Mouse (Mus musculus) embryonic facial prominence, embryonic 15.5 days (tissue): ENCODE data around the gene Acsm2. TPM values are rescaled to one million over a fixed set of nuclear protein-coding genes. Genes with fewer than 3 reads are reported as not detected.

ENCODE experiments used
- ATAC-seq: fragments of 200-750 bp; cut with Nextera tagmentation; 2 replicates; pipeline ENCODE4 v1.8.0; 2017; ENCODE audit warnings: low read depth, moderate TSS enrichment; ENCODE audit not compliant: insufficient number of reproducible peaks, low FRiP score, low TSS enrichment
- H3K27ac ChIP-seq: fragments of 300-500 bp; sonication (generic); replicated peaks from 2 replicates; pipeline ENCODE4 v1.5.1; 2015; ENCODE audit warnings: mild to moderate bottlenecking, inconsistent platforms
- H3K27me3 ChIP-seq: fragments of 300-500 bp; sonication (generic); 2 replicates; pipeline ENCODE4 v1.6.1; 2015; ENCODE audit warnings: inconsistent platforms
- H3K36me3 ChIP-seq: fragments of 300-500 bp; sonication (generic); 2 replicates; pipeline ENCODE4 v1.6.1; 2015; ENCODE audit warnings: mild to moderate bottlenecking, inconsistent platforms
- H3K4me1 ChIP-seq: fragments of 300-500 bp; sonication (generic); 2 replicates; pipeline ENCODE4 v1.6.1; 2015; ENCODE audit warnings: inconsistent platforms
- H3K4me2 ChIP-seq: fragments of 300-500 bp; sonication (generic); replicated peaks from 2 replicates; pipeline ENCODE4 v1.6.1; 2015; ENCODE audit warnings: mild to moderate bottlenecking, inconsistent platforms
- H3K4me3 ChIP-seq: fragments of 300-500 bp; sonication (generic); replicated peaks from 2 replicates; pipeline ENCODE4 v1.5.1; 2015; ENCODE audit warnings: mild to moderate bottlenecking, inconsistent platforms
- H3K9ac ChIP-seq: fragments of 300-500 bp; sonication (generic); 2 replicates; pipeline ENCODE4 v1.6.1; 2015; ENCODE audit warnings: inconsistent platforms
- H3K9me3 ChIP-seq: fragments of 300-500 bp; sonication (generic); replicated peaks from 2 replicates; pipeline ENCODE4 v1.6.1; 2016; ENCODE audit warnings: inconsistent platforms
- WGBS: fragments of 180-500 bp; shearing (Covaris S2); methylation state at CpG from one replicate; pipeline ENCODE4 v1.1.7; 2015; 5-methylcytosine and 5-hydroxymethylcytosine counted together
- polyA plus RNA-seq: library from polyadenylated mRNA; unstranded; fragments of >200 nt; fragmentation: Nextera tagmentation; extraction: Ambion mirVana; gene quantifications from 2 replicates; pipeline ENCODE4 v1.2.1, GENCODE M21; 2015

The Acsm2 gene
- polyA plus RNA-seq, 1 experiment from 2014 or later: 0.15 TPM

DNA sequence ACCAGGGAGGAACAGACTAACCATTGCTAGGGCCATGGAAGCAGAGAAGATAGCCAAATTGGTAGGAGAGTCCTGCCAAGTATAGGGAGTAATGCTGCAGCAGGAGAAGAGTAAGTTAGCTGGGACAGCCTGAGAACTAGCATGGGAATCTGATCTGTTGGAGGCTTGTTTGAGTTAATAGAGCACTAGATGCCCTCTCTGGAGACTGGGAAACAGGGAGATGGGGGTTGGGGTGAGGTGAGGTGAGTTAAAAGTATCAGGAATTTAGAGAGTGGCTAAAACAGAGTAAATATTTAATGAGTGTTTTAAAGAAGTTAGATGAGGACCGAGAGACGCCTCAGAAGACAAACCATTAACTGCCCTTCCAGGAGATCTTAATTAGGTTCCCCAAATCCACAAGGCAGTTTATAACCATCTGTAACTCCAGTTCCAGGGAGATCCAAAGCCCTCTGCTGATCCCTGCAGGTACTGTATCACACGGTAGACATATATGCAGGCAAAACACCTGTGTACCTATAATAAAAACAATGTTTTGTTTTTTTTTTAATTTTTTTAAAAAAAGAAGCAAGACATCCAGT is 40.5 kb downstream of the Acsm2 start:
- Histone ChIP-seq H3K36me3 (no peaks in the 10 kb centered on the region), H3K4me2 (no peak overlapping the region), H3K4me1 (no peaks in the 10 kb centered on the region), H3K27me3 (no peaks in the 10 kb centered on the region), H3K4me3 (no peak overlapping the region), H3K27ac (no peak overlapping the region), H3K9ac (no peak overlapping the region), H3K9me3 (no peaks in the 10 kb centered on the region)
- ATAC-seq: no peak
- 74% methylated on average over 3 of the region's 3 CpGs for WGBS

DNA sequence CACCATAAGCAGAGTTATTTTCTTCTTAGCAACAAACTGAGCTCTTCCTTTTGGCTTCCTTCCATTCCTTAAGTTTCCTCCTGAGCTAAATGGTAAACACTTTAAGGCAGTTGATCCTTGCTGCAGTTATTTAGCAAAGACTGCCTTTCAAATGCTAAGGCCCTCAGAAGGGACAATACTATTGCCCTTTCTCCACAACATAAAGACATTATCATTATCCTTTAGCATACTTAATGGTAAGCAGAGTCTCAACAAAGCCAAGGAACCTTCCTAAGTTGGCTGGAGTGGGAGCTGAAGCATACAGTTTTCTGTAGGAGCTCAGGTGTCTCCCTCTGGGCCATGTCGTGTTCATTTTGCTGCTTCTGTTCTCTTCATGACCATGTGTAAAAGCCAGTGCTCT is 41.2 kb downstream of the Acsm2 start:
- Histone ChIP-seq H3K4me1 (no peaks in the 10 kb centered on the region), H3K27me3 (no peaks in the 10 kb centered on the region), H3K9me3 (no peaks in the 10 kb centered on the region), H3K4me2 (no peak overlapping the region), H3K36me3 (no peaks in the 10 kb centered on the region), H3K9ac (no peak overlapping the region), H3K4me3 (no peak overlapping the region), H3K27ac (no peak overlapping the region)
- no peak for ATAC-seq
- WGBS: 27% methylated on average over 1 of the region's 1 CpGs

DNA sequence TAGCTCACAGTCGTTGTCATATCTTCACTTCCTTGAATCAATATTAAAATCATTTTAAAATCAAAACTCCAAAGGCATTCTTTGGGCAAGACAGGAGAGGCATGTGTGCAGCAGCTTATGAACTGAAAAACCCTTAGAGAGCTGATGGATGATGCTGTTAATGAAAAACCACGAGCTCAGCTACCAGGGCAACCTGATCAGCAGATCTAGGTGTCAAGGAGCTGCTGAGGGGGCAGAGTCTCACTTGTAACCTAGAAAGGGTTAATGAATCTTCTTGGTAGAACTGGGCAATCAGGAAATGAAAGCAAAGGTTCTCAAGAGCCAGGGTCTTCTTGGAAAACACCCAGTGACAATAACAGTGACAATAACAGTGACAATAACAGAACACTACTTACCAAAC is 42.4 kb downstream of the Acsm2 start:
- Histone ChIP-seq H3K27me3 (no peaks in the 10 kb centered on the region), H3K9ac (no peak overlapping the region), H3K36me3 (no peaks in the 10 kb centered on the region), H3K4me2 (no peak overlapping the region), H3K4me1 (no peaks in the 10 kb centered on the region), H3K9me3 (no peaks in the 10 kb centered on the region), H3K4me3 (no peak overlapping the region), H3K27ac (no peak overlapping the region)
- 52% methylated on average over 2 of the region's 2 CpGs for WGBS
- ATAC-seq: no peak

DNA sequence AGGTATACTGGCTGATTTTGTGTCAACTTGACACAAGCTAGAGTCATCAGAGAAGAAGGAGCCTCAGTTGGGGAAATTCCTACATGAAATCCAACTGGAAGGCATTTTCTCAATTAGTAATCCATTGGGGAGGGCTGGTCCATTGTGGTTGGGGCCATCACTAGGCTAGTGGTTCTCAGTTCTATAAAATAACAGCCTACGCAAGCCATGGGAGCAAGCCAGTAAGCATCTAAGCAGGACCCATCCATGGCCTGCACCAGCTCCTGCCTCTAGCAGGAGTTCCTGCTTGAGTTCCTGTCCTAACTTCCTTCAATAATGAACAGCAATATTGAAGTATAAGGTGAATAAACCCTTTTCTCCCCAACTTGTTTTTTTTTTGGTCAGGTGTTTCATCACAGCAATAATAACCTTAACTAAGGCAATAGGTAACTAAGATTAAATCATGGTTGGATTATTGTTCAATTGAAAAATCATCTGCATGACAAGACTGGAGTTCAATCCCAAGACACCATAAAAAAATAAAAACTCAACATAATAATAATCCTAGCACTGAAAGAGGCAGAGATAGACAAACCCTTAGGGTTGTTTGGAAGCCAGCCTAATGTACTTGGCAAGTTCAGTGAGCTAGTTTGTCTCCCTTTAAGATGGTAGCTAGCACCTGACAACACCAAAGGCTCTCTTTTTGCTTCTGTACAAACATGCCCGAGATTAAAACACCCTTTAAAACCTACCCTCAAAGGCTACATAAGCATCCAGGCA is 47.2 kb downstream of the Acsm2 start:
- Histone ChIP-seq H3K4me1 (no peaks in the 10 kb centered on the region), H3K27ac (no peak overlapping the region), H3K9ac (no peak overlapping the region), H3K9me3 (no peaks in the 10 kb centered on the region), H3K4me3 (no peak overlapping the region), H3K4me2 (no peak overlapping the region), H3K27me3 (no peaks in the 10 kb centered on the region), H3K36me3 (no peaks in the 10 kb centered on the region)
- WGBS: 69% methylated on average over 2 of the region's 2 CpGs
- no peak for ATAC-seq

DNA sequence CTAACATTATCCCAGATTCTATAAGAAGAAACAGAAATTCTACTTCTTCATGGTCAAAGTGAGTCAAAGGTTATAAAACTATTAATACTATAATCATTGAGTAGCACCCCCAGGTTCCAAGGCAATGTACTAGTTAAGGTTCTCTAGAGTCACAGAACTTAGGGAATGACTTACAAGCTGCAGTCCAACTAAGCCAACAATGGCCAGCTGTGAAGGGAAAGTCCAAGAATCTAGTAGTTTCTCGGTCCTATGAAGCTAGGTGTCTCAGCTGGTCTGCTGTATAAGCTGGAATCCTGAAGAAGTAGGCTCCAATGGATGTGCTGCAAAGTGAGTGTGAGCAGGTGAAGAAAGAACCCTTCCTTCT is 47.8 kb downstream of the Acsm2 start:
- Histone ChIP-seq H3K4me1 (no peaks in the 10 kb centered on the region), H3K36me3 (no peaks in the 10 kb centered on the region), H3K27ac (no peak overlapping the region), H3K4me2 (no peak overlapping the region), H3K9me3 (no peaks in the 10 kb centered on the region), H3K9ac (no peak overlapping the region), H3K27me3 (no peaks in the 10 kb centered on the region), H3K4me3 (no peak overlapping the region)
- ATAC-seq: no peak
- 72% methylated on average over 1 of the region's 1 CpGs for WGBS

DNA sequence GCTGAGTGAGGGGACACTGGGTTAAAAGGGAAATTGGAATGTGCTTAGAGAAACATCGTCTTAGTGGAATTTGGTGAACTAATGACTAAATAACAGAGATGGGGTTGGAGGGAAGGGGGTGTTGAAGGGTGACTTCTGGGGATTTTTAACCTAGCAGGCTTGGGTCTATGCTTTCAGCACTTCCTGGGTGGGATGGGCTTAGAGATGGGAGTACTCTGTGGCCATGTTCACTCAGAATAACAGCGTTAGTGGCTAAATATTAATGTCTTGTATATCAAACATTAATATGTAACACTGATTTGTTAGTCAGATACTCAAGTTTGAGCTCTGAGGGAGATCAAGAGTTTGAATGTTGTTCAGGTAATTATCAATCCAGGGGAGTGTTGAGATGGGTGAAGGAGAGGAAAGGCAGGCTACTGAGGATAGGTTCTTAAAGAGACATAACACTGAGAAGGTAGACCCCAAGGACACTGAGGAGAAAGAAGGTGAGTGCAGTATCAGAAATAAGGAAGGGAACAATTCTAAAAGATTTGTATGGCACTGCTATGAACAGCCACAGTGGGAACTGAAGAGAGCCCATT is 50.9 kb downstream of the Acsm2 start:
- no peak for ATAC-seq
- H3K9ac ChIP-seq: no peak overlapping the region
- no peak overlapping the region for H3K27ac ChIP-seq
- no peaks in the 10 kb centered on the region for H3K9me3 ChIP-seq
- no peaks in the 10 kb centered on the region for H3K27me3 ChIP-seq
- H3K36me3 ChIP-seq: no peaks in the 10 kb centered on the region
- no peaks in the 10 kb centered on the region for H3K4me1 ChIP-seq
- no peak overlapping the region for H3K4me3 ChIP-seq
- no peak overlapping the region for H3K4me2 ChIP-seq
- 71% methylated on average over 2 of the region's 2 CpGs for WGBS

DNA sequence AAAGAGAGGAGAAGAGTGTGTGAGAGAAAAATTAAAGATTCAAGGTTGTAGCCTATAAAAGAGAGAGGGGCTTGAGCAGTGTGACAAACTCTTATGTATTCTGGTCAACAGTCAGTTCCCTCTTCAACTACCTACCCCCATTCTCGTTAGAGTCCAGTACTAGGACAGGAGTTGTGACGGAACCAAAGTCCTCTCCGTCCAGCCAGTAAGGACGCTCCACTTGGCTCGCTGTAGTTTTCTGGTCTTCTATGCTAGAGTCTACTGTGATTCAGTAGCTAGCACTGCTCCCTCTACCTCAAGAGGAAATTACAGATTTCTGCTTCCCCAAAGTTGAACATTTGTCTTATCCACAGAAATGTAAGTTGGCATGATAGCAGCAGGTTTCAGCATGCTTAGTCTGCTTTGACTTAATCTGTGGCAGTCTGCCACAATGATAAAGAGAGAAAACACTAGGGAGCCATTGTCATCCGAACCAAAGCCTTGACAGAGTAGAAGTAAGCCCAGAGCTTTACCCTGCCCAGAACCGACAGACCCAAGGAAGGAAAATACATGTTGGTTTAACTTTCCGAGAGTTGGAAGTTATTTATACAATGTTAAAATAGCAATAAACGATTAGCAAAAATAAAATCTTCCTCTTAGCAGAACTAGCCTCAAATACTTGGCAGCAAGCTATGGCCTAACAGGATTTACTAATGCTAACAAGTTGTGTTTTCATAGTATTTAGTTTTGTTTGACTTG is 52.0 kb downstream of the Acsm2 start:
- no peak overlapping the region for H3K9ac ChIP-seq
- no peaks in the 10 kb centered on the region for H3K4me1 ChIP-seq
- no peaks in the 10 kb centered on the region for H3K27me3 ChIP-seq
- no peak overlapping the region for H3K4me3 ChIP-seq
- WGBS: 68% methylated on average over 9 of the region's 9 CpGs
- ATAC-seq: no peak
- no peaks in the 10 kb centered on the region for H3K9me3 ChIP-seq
- H3K27ac ChIP-seq: no peak overlapping the region
- no peak overlapping the region for H3K4me2 ChIP-seq
- H3K36me3 ChIP-seq: no peaks in the 10 kb centered on the region

DNA sequence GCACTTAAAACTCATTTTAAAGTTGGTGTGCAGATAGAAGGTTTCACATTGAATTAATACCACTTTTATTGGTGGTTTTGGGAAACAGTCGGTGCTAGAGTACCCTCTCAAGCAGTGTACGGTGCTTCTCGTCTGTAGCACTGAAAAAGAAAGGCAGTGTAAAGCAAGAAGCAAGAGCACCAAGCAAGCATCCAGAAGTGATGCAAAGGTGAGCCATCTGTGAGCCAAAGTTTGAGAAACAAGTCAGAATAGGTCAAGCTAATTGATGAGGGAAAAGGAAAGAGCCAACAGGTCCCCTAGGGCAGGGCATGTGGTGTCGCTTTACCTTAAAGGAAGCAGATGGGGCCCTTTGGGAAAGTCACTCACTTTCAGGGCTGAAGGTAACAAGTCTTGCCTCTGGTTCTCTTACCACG is 52.5 kb downstream of the Acsm2 start, which contains the start of gene Acsm1:
Acsm1 (plus strand) TSS at position 363 of the 413 bp plus-strand sequence.
- Histone ChIP-seq H3K9ac (no peak within 1 kb of the TSS), H3K27ac (no peak within 1 kb of the TSS), H3K4me2 (no peak within 1 kb of the TSS), H3K27me3 (no peaks in the 10 kb centered on the region), H3K4me1 (no peaks in the 10 kb centered on the region), H3K36me3 (no peaks in the 10 kb centered on the region), H3K9me3 (no peaks in the 10 kb centered on the region), H3K4me3 (no peak within 1 kb of the TSS)
- ATAC-seq: no peak
- 71% methylated on average over 5 of the region's 5 CpGs for WGBS

DNA sequence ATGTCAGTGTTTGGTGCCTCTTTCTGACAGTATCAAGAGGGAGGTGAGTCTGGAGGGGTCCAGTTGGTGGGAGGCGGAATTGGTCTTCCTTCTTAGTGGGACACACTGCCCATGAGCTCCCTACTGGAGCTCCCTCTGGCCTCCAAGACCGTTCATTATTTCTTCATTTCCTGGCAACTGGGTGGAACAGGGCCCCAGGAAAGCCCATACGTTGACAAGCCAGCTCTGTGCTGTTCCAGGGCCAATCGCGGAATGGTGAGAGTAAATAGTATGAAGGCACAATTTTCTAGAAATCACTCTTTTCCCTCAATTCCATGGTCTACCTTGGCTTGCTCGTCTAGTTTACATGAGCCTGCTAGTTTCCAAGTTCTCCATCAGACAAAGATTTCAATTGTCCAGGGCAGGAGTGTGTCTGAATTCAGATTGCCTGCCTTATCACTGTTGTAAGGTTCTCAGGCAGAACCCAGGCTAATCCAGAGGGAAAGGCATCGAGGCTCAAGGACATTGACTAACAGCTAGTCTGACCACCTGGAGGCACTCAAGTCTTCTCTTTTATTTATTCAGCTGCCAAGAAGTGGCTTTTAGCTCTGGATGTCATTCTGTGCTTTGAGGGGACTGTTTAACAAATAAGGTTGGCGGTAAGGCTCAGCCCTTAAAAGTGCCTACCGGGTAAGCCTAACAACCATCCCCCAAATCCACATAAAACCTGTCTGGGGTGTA is 53.8 kb downstream of the Acsm2 start:
- Histone ChIP-seq H3K27ac (no peak overlapping the region), H3K36me3 (no peaks in the 10 kb centered on the region), H3K4me3 (no peak overlapping the region), H3K4me1 (no peaks in the 10 kb centered on the region), H3K27me3 (no peaks in the 10 kb centered on the region), H3K9ac (no peak overlapping the region), H3K4me2 (no peak overlapping the region), H3K9me3 (no peaks in the 10 kb centered on the region)
- WGBS: 77% methylated on average over 9 of the region's 9 CpGs
- ATAC-seq: no peak

DNA sequence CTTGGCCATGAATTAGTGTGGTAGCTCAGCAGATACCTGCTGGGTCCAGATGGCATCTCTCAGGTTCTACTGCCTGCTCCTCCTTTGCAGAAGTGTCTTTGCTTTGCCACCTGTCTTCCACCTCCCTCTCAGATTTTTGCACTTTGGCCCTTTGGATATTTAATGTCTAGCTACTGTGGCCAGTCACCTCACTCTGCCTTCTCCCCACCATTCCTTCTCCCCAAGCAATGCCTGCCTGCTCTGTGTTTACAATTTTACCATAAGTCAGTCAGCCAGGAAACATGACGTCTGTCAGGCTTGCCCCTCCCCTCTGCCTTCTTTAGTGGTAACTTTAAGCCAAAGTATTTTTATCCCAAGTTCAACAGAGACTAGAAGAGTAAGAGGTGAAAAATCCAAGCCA is 62.4 kb downstream of the Acsm2 start:
- 24% methylated on average over 1 of the region's 1 CpGs for WGBS
- H3K4me3 ChIP-seq: no peak overlapping the region
- no peak overlapping the region for H3K9ac ChIP-seq
- no peaks in the 10 kb centered on the region for H3K36me3 ChIP-seq
- H3K27ac ChIP-seq: no peak overlapping the region
- no peaks in the 10 kb centered on the region for H3K9me3 ChIP-seq
- H3K4me1 ChIP-seq: no peaks in the 10 kb centered on the region
- H3K4me2 ChIP-seq: no peak overlapping the region
- no peaks in the 10 kb centered on the region for H3K27me3 ChIP-seq
- no peak for ATAC-seq

DNA sequence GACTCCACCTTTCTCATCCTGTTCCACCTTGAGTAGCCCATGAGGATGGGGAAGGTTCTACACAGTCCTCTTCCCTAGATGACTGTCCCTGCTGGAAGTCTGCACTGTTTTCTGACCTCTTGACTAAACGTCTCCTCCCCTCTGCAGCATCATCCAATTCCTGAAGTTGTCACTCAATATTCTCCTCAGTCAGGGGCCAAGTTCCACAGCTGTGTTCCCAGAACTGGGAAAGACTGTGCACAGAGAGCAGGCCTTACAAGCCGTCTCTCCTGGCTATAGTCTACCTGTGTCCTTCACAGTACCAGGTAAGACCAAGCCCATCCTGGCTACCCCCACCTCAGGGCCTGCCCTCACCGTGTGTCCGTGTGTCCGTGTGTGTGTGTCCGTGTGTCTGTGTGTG is 63.5 kb downstream of the Acsm2 start:
- ATAC-seq: no peak
- no peaks in the 10 kb centered on the region for H3K36me3 ChIP-seq
- H3K4me3 ChIP-seq: no peak overlapping the region
- H3K27me3 ChIP-seq: no peaks in the 10 kb centered on the region
- H3K27ac ChIP-seq: no peak overlapping the region
- WGBS: 86% methylated on average over 6 of the region's 6 CpGs
- H3K4me1 ChIP-seq: no peaks in the 10 kb centered on the region
- no peak overlapping the region for H3K9ac ChIP-seq
- H3K4me2 ChIP-seq: no peak overlapping the region
- H3K9me3 ChIP-seq: no peaks in the 10 kb centered on the region
